Mouse (Mus musculus): ENCODE results near the gene Gucy2e.

DNA sequence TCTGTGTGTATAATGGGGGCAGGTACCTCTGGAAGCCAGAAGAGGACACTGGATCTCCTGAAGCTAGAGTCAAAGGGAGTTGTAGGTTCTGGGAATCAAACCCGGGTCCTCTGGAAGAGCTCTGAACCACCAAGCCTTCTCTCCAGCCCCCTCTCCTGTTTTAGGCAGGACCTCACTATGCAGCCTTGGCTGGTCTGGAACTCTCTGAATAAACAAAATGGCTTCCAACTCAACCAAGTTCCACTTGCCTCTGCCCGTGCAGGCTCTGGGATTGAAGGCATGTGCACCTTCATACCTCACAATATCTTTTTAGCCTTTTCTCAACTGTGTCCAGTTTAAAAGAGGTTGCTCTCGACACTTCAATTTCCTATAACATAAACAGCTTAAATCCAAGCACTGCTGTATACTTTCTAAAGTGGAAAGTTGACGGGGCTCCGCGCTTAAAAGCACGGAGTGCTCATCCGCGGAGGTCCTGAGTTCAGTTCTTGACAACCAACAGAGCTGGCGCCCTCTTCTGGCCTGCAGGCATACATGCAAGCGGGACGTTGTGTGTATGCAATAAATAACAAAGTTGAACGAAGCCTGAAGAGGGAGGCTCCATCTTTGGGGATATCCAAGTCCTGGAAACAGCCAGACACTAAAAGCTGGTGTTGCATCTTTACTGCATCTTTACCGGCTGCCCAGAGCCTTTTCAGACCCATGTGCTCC is 14.5 kb upstream of the Gucy2e start:
- peak; percentile 74 for TF ChIP-seq CTCF (IDR thresholded peaks at IDR 0.05; ENCODE audit: low read depth)
- TF ChIP-seq EP300 (IDR thresholded peaks at IDR 0.05; ENCODE audit: low read depth), result no peak
